Mouse (Mus musculus): ENCODE data around the gene Ndufa6. TPM values are rescaled to one million over a fixed set of nuclear protein-coding genes. Genes with fewer than 3 reads are reported as not detected.
"Not testable (repeated sequence)": the region's sequence is repeated elsewhere in the genome, so short reads cannot be mapped to it uniquely, and the experiment has no call there.

The Ndufa6 gene
- polyA plus RNA-seq, 1 experiment: 632 TPM

GRCm38 (mm10) chr15:82368146-82368545, 14.0 kb upstream of the Ndufa6 start:
- H3K36me3 ChIP-seq (ENCODE audit: control insufficient read depth, insufficient read depth, low read length): no peaks in the 10 kb centered on the region
- TF ChIP-seq CTCF (conservative IDR thresholded peaks at IDR 0.05; ENCODE audit: insufficient read depth, insufficient read length, low read depth, low read length) (no peak), POLR2A (IDR thresholded peaks at IDR 0.05; ENCODE audit: low read depth, low read length) (no peak)
- WGBS: 92% methylated on average over 4 of the region's 4 CpGs
- no peak for DNase-seq
- no peak overlapping the region for H3K4me3 ChIP-seq (ENCODE audit: insufficient read depth, low read depth, low read length)
- no peaks in the 10 kb centered on the region for H3K27me3 ChIP-seq (replicated peaks; ENCODE audit: control insufficient read depth, insufficient read depth, low read length)
- peaks cover 5% of the 10 kb centered on the region; the same call in 1 of the 2 replicates for H3K4me1 ChIP-seq (ENCODE audit: control insufficient read depth, insufficient read depth, low read length)
- peak overlapping the region; percentile 31 for H3K27ac ChIP-seq (ENCODE audit: insufficient read depth, low read depth, low read length)

DNA sequence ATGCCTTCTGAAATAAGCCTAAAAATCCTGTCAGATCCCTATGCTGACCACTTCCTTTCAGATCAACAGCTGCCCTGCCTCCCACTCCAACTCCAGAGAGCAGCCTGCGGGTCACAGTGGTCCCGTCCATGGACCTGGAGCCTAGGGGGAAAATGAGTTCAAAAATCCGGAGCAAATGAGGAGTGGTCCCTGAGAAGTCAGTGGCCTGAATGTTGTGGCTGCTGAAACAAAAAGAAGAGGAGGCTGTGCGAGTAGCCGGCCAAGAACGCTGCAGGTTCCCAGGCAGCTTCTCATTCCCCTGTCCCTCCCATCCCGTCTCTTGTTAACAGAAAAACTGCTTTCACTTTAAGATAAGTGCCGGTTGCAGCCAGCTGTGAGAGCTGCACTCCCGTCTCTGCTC, 10.4 kb upstream of the Ndufa6 start:
- 9% methylated on average over 6 of the region's 9 CpGs for whole genome bisulfite sequencing
- H3K36me3 ChIP-seq (ENCODE audit: control insufficient read depth, insufficient read depth, low read length); H3K27me3 ChIP-seq (replicated peaks; ENCODE audit: control insufficient read depth, insufficient read depth, low read length); DNase-seq: not testable (repeated sequence)
- H3K4me3 ChIP-seq (ENCODE audit: insufficient read depth, low read depth, low read length): peak overlapping the region; percentile 37; the same call in 1 of the 2 replicates
- peak overlapping the region; percentile 75; the same call in 1 of the 2 replicates for H3K27ac ChIP-seq (ENCODE audit: insufficient read depth, low read depth, low read length)
- H3K4me1 ChIP-seq (ENCODE audit: control insufficient read depth, insufficient read depth, low read length): peaks cover 19% of the 10 kb centered on the region; the same call in 1 of the 2 replicates

DNA sequence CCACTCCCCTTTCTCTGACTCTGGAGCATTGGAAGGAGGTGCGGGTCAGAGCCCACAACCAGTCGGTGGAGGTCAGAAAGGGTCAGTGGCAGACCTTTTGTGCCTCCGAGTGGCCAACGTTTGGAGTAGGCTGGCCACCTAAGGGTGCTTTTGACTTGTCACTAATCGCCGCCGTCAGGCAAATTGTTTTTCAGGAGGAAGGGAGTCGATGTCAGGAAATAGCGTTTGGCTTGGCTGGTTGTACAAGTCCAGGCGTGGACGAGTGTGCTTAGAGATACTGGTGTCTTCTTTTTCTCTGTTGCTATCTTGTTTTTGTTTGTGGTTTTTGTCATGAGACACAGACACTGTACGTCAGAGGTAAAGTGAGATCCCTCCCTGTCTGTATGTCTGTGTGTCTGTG, 9.7 kb upstream of the Ndufa6 start:
- H3K4me1 ChIP-seq (ENCODE audit: control insufficient read depth, insufficient read depth, low read length): peaks cover 22% of the 10 kb centered on the region; the same call in 1 of the 2 replicates
- WGBS: 38% methylated on average over 9 of the region's 12 CpGs
- H3K4me3 ChIP-seq (ENCODE audit: insufficient read depth, low read depth, low read length); H3K27me3 ChIP-seq (replicated peaks; ENCODE audit: control insufficient read depth, insufficient read depth, low read length); H3K36me3 ChIP-seq (ENCODE audit: control insufficient read depth, insufficient read depth, low read length); H3K27ac ChIP-seq (ENCODE audit: insufficient read depth, low read depth, low read length); DNase-seq: not testable (repeated sequence)

DNA sequence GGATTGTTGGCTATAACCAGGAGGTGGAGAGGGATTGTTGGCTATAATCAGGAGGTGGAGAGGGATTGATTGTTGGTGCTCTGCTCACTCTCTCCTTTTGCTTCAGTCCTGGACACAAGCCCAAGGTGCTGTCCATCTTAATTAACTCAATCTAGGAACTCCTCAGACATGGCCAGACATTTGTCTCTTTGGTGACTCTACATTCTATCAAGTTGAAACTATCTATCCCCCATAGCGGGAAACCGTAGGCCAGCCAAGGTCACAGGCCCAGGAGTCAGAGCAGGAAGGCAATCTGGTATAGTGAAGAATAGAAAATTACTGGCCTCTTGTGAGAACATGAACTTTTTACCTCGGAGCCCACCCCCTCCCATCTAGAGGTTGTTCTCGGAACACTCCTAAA, 8.1 kb upstream of the Ndufa6 start:
- Histone ChIP-seq H3K27ac (ENCODE audit: insufficient read depth, low read depth, low read length) (peak overlapping the region; percentile 65), H3K4me1 (ENCODE audit: control insufficient read depth, insufficient read depth, low read length) (peaks cover 24% of the 10 kb centered on the region), H3K4me3 (ENCODE audit: insufficient read depth, low read depth, low read length) (no peak overlapping the region), H3K27me3 (replicated peaks; ENCODE audit: control insufficient read depth, insufficient read depth, low read length) (no peaks in the 10 kb centered on the region), H3K36me3 (ENCODE audit: control insufficient read depth, insufficient read depth, low read length) (no peaks in the 10 kb centered on the region)
- WGBS: 70% methylated on average over 4 of the region's 4 CpGs
- TF ChIP-seq POLR2A (IDR thresholded peaks at IDR 0.05; ENCODE audit: low read depth, low read length) (no peak), CTCF (conservative IDR thresholded peaks at IDR 0.05; ENCODE audit: insufficient read depth, insufficient read length, low read depth, low read length) (no peak)
- DNase-seq: peak; percentile 66

GRCm38 (mm10) chr15:82361459-82362018, 7.4 kb upstream of the Ndufa6 start:
- 33% methylated on average over 11 of the region's 11 CpGs for WGBS
- no peaks in the 10 kb centered on the region for H3K27me3 ChIP-seq (replicated peaks; ENCODE audit: control insufficient read depth, insufficient read depth, low read length)
- no peak overlapping the region for H3K4me3 ChIP-seq (ENCODE audit: insufficient read depth, low read depth, low read length)
- H3K27ac ChIP-seq (ENCODE audit: insufficient read depth, low read depth, low read length): peak overlapping the region; percentile 65
- peaks cover 24% of the 10 kb centered on the region for H3K4me1 ChIP-seq (ENCODE audit: control insufficient read depth, insufficient read depth, low read length)
- DNase-seq: peak; percentile 66
- H3K36me3 ChIP-seq (ENCODE audit: control insufficient read depth, insufficient read depth, low read length): no peaks in the 10 kb centered on the region
- TF ChIP-seq POLR2A (IDR thresholded peaks at IDR 0.05; ENCODE audit: low read depth, low read length) (no peak), CTCF (conservative IDR thresholded peaks at IDR 0.05; ENCODE audit: insufficient read depth, insufficient read length, low read depth, low read length) (peak; percentile 66)

GRCm38 (mm10) chr15:82358431-82359260, 4.5 kb upstream of the Ndufa6 start:
- 0 out of 2 replicates have a peak, but pooled peaks have one; percentile 6 for TF ChIP-seq CTCF (conservative IDR thresholded peaks at IDR 0.05; ENCODE audit: insufficient read depth, insufficient read length, low read depth, low read length)
- TF ChIP-seq POLR2A (IDR thresholded peaks at IDR 0.05; ENCODE audit: low read depth, low read length): peak; percentile 36
- 25% methylated on average over 22 of the region's 22 CpGs for WGBS
- peaks cover 24% of the 10 kb centered on the region for H3K4me1 ChIP-seq (ENCODE audit: control insufficient read depth, insufficient read depth, low read length)
- H3K36me3 ChIP-seq (ENCODE audit: control insufficient read depth, insufficient read depth, low read length): no peaks in the 10 kb centered on the region
- no peaks in the 10 kb centered on the region for H3K27me3 ChIP-seq (replicated peaks; ENCODE audit: control insufficient read depth, insufficient read depth, low read length)
- H3K27ac ChIP-seq (ENCODE audit: insufficient read depth, low read depth, low read length): peak overlapping the region; percentile 97
- DNase-seq: peak; percentile 80
- H3K4me3 ChIP-seq (ENCODE audit: insufficient read depth, low read depth, low read length): peak overlapping the region; percentile 71

DNA sequence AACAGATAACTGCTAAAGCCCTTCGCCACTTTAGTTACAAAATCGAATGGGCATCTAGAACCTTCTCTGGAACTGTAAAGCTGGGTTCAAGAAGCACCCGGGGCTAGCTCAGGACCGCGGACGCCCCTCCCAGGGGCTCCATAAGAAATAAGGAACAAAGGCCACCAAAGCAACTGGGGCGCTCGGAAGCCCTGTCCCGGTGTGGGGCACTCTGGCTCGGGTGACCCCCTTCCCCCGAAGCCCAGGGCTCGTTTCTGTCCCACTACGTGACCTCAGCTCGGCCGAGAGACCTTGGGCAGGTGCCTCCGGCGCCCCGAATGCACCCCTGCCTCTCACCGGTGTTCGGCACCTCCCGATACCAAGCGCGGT, 393 bp downstream of the Ndufa6 start:
- H3K36me3 ChIP-seq (ENCODE audit: control insufficient read depth, insufficient read depth, low read length): peaks cover 3% of the 10 kb centered on the region; the same call in 1 of the 2 replicates
- no peak for TF ChIP-seq POLR2A (IDR thresholded peaks at IDR 0.05; ENCODE audit: low read depth, low read length)
- TF ChIP-seq CTCF (conservative IDR thresholded peaks at IDR 0.05; ENCODE audit: insufficient read depth, insufficient read length, low read depth, low read length): no peak
- H3K4me3 ChIP-seq (ENCODE audit: insufficient read depth, low read depth, low read length): peak overlapping the region; percentile 94
- under 1% methylated on average over 23 of the region's 23 CpGs for WGBS
- peak overlapping the region; percentile 97 for H3K27ac ChIP-seq (ENCODE audit: insufficient read depth, low read depth, low read length)
- no peak for DNase-seq
- H3K27me3 ChIP-seq (replicated peaks; ENCODE audit: control insufficient read depth, insufficient read depth, low read length): no peaks in the 10 kb centered on the region
- peaks cover 25% of the 10 kb centered on the region for H3K4me1 ChIP-seq (ENCODE audit: control insufficient read depth, insufficient read depth, low read length)

Measured in kidney, adult 2 months (tissue).